Mouse (Mus musculus) midbrain, postnatal 0 days (tissue): Measurements from ENCODE around the gene Casc1. TPM values are rescaled to one million over a fixed set of nuclear protein-coding genes. Genes with fewer than 3 reads are reported as not detected.
"Not testable (repeated sequence)": the region's sequence is repeated elsewhere in the genome, so short reads cannot be mapped to it uniquely, and the experiment has no call there.

Source experiments
- ATAC-seq: fragments of 200-750 bp; cut with Nextera tagmentation; 2 replicates; pipeline ENCODE4 v1.8.0; 2017; ENCODE audit warnings: moderate number of reproducible peaks, mild to moderate bottlenecking, moderate TSS enrichment, moderate library complexity; ENCODE audit not compliant: low FRiP score
- DNase-seq: peaks from one replicate; pipeline ENCODE4 v3.0.0-alpha.2; 2015; ENCODE audit warnings: low spot score
- H3K27ac ChIP-seq: fragments of 300-500 bp; sonication (generic); 2 replicates; pipeline ENCODE4 v1.5.1; 2014; ENCODE audit warnings: low read depth, mild to moderate bottlenecking, low read length, mixed read lengths
- H3K27me3 ChIP-seq: fragments of 300-500 bp; sonication (generic); 2 replicates; pipeline ENCODE4 v1.6.1; 2014; ENCODE audit warnings: low read length, control low read depth, mixed read lengths; ENCODE audit not compliant: insufficient read depth
- H3K36me3 ChIP-seq: fragments of 300-500 bp; sonication (generic); 2 replicates; pipeline ENCODE4 v1.6.1; 2014; ENCODE audit warnings: low read length, control low read depth, mixed read lengths; ENCODE audit not compliant: insufficient read depth
- H3K4me1 ChIP-seq: fragments of 300-500 bp; sonication (generic); 2 replicates; pipeline ENCODE4 v1.6.1; 2014; ENCODE audit warnings: mild to moderate bottlenecking, control low read depth, antibody characterized with exemption, low read length, mixed read lengths; ENCODE audit not compliant: insufficient read depth
- H3K4me2 ChIP-seq: fragments of 300-500 bp; sonication (generic); 2 replicates; pipeline ENCODE4 v1.6.1; 2014; ENCODE audit warnings: low read depth, mild to moderate bottlenecking, low read length, mixed read lengths; ENCODE audit not compliant: poor library complexity, severe bottlenecking
- H3K4me3 ChIP-seq: fragments of 300-500 bp; sonication (generic); 2 replicates; pipeline ENCODE4 v1.5.1; 2014; ENCODE audit warnings: low read depth, mild to moderate bottlenecking, low read length, moderate library complexity
- H3K9ac ChIP-seq: fragments of 300-500 bp; sonication (generic); replicated peaks from 2 replicates; pipeline ENCODE4 v1.6.1; 2014; ENCODE audit warnings: mild to moderate bottlenecking, low read length, moderate library complexity, mixed read lengths; ENCODE audit not compliant: poor library complexity, severe bottlenecking
- H3K9me3 ChIP-seq: fragments of 300-500 bp; sonication (generic); 2 replicates; pipeline ENCODE4 v1.6.1; 2016; ENCODE audit warnings: low read length, control low read depth
- CTCF ChIP-seq: IDR thresholded peaks from 2 replicates; pipeline ENCODE4 v1.5.1; 2016; ENCODE audit warnings: antibody characterized with exemption, mild to moderate bottlenecking
- WGBS: fragments of 180-500 bp; shearing (Covaris S2); extraction: QIAGEN DNeasy Blood & Tissue Kit; methylation state at CpG from one replicate; pipeline ENCODE4 v1.1.7; 2014; 5-methylcytosine and 5-hydroxymethylcytosine counted together
- polyA plus RNA-seq: library from polyadenylated mRNA; unstranded; fragments of >200 nt; fragmentation: Nextera tagmentation; extraction: Ambion mirVana; gene quantifications from 2 replicates; pipeline ENCODE4 v1.2.1, GENCODE M21; 2015
- total RNA-seq: library from RNA; depleted of rRNA; stranded (reverse); fragments of >200 nt; gene quantifications from 2 replicates; pipeline ENCODE4 v1.2.3, GENCODE M21; 2014

Gene Casc1
- total and polyA plus RNA-seq, 2 experiments from 2014 or later = 0.58 to 2.2 TPM

- H3K27ac ChIP-seq = no peak overlapping the region
- H3K4me3 ChIP-seq = no peak overlapping the region
- no peaks in the 10 kb centered on the region for H3K27me3 ChIP-seq
- no peaks in the 10 kb centered on the region for H3K9me3 ChIP-seq
- no peaks in the 10 kb centered on the region for H3K4me1 ChIP-seq
- no peak for TF ChIP-seq CTCF
- 74% methylated on average over 11 of the region's 11 CpGs for WGBS
- H3K36me3 ChIP-seq = no peaks in the 10 kb centered on the region
- no peak for DNase-seq
- H3K9ac ChIP-seq = no peak overlapping the region
- H3K4me2 ChIP-seq = no peak overlapping the region
- no peak for ATAC-seq
These were observed 70.9 kb downstream of the Casc1 start for GRCm38 (mm10) chr6:145139776-145140475.

- WGBS = 76% methylated on average over 13 of the region's 13 CpGs
- H3K4me1 ChIP-seq = no peaks in the 10 kb centered on the region
- no peak for ATAC-seq
These were observed 71.6 kb downstream of the Casc1 start for GRCm38 (mm10) chr6:145139236-145139635.

GRCm38 (mm10) chr6:145136831-145137230 is 74.0 kb downstream of the Casc1 start:
- H3K9ac ChIP-seq = no peak overlapping the region
- DNase-seq = no peak
- no peak for TF ChIP-seq CTCF
- H3K36me3 ChIP-seq = no peaks in the 10 kb centered on the region
- no peaks in the 10 kb centered on the region for H3K27me3 ChIP-seq
- no peaks in the 10 kb centered on the region for H3K9me3 ChIP-seq
- ATAC-seq = no peak
- H3K27ac ChIP-seq = no peak overlapping the region
- no peak overlapping the region for H3K4me2 ChIP-seq
- no peak overlapping the region for H3K4me3 ChIP-seq
- WGBS = 92% methylated on average over 5 of the region's 5 CpGs
- no peaks in the 10 kb centered on the region for H3K4me1 ChIP-seq

More at GRCm38 (mm10) chr6:145139236-145139635, 71.6 kb downstream of the Casc1 start:
- Histone ChIP-seq H3K36me3 (no peaks in the 10 kb centered on the region), H3K4me2 (no peak overlapping the region), H3K4me3 (no peak overlapping the region), H3K27me3 (no peaks in the 10 kb centered on the region), H3K9ac (no peak overlapping the region), H3K9me3 (no peaks in the 10 kb centered on the region), H3K27ac (no peak overlapping the region)
- TF ChIP-seq CTCF = no peak
- no peak for DNase-seq

GRCm38 (mm10) chr6:145135804-145136203 is 75.0 kb downstream of the Casc1 start:
- H3K9ac ChIP-seq = no peak overlapping the region
- H3K27ac ChIP-seq = no peak overlapping the region
- no peaks in the 10 kb centered on the region for H3K27me3 ChIP-seq
- no peak overlapping the region for H3K4me2 ChIP-seq
- no peak for ATAC-seq
- TF ChIP-seq CTCF = no peak
- no peak overlapping the region for H3K4me3 ChIP-seq
- DNase-seq = no peak
- H3K36me3 ChIP-seq = no peaks in the 10 kb centered on the region
- 83% methylated on average over 9 of the region's 9 CpGs for WGBS
- H3K4me1 ChIP-seq = no peaks in the 10 kb centered on the region
- no peaks in the 10 kb centered on the region for H3K9me3 ChIP-seq

DNA sequence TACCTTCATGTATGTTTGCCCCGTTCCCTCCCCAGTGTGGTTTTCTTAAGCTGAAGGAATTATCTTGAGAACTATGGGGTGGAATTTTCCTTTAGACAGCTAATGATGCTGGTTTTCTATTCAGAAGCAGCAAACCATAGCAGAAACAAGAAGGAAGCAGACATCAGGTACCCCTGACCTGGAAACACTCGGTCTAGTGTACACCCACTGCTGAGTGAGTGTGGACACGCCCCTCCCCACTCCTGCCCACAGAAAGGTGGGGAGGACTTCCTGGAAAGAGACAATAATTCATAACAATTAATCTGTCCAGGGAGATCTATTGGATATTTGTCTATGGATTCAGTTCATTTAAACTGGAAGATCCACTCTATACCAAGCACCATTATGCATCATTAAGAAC is 75.5 kb downstream of the Casc1 start:
- Histone ChIP-seq H3K36me3 (no peaks in the 10 kb centered on the region), H3K4me3 (no peak overlapping the region), H3K27me3 (no peaks in the 10 kb centered on the region), H3K27ac (no peak overlapping the region), H3K4me2 (no peak overlapping the region), H3K9ac (no peak overlapping the region), H3K4me1 (no peaks in the 10 kb centered on the region), H3K9me3 (no peaks in the 10 kb centered on the region)
- WGBS = 79% methylated on average over 3 of the region's 3 CpGs
- no peak for TF ChIP-seq CTCF
- ATAC-seq (no peak), DNase-seq (no peak)

DNA sequence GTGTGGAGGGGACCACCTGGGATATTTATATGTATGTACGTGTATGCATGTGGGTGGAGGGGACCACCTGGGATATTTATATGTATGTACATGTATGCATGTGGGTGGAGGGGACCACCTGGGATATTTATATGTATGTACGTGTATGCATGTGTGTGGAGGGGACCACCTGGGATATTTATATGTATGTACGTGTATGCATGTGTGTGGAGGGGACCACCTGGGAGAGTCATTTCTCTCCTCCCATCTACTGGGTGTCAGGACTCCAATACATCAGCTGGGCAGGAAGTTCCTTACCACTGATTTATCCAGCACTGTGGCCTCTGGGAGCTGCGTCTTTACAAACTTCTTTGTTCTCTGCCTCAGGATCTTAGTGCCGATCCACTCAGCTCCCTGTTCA is 77.8 kb downstream of the Casc1 start:
- not testable (repeated sequence) for H3K27me3 ChIP-seq, H3K9ac ChIP-seq, H3K9me3 ChIP-seq, H3K4me3 ChIP-seq, H3K4me1 ChIP-seq, H3K4me2 ChIP-seq, ATAC-seq, H3K27ac ChIP-seq, DNase-seq, H3K36me3 ChIP-seq
- 90% methylated on average over 5 of the region's 5 CpGs for WGBS
